Mouse (Mus musculus) embryonic facial prominence, embryonic 11.5 days (tissue): Measurements from ENCODE around the gene Tmem186. TPM values are rescaled to one million over a fixed set of nuclear protein-coding genes. Genes with fewer than 3 reads are reported as not detected.

Source experiments
- ATAC-seq: fragments of 200-750 bp; cut with Nextera tagmentation; replicated peaks from 2 replicates; pipeline ENCODE4 v1.8.0; 2017; ENCODE audit warnings: low read depth; ENCODE audit not compliant: insufficient number of reproducible peaks, low FRiP score, low TSS enrichment
- DNase-seq: peaks from one replicate; pipeline ENCODE4 v3.0.0-alpha.2; 2015; ENCODE audit warnings: low spot score
- H3K27ac ChIP-seq: fragments of 300-500 bp; sonication (generic); replicated peaks from 2 replicates; pipeline ENCODE4 v1.5.1; 2014; ENCODE audit warnings: mild to moderate bottlenecking, low read depth, low read length, control low read depth
- H3K27me3 ChIP-seq: fragments of 300-500 bp; sonication (generic); 2 replicates; pipeline ENCODE4 v1.6.1; 2014; ENCODE audit warnings: mild to moderate bottlenecking, low read length, moderate library complexity, mixed read lengths; ENCODE audit not compliant: control insufficient read depth, insufficient read depth
- H3K36me3 ChIP-seq: fragments of 300-500 bp; sonication (generic); replicated peaks from 2 replicates; pipeline ENCODE4 v1.6.1; 2014; ENCODE audit warnings: low read depth, mild to moderate bottlenecking, low read length, moderate library complexity, mixed read lengths; ENCODE audit not compliant: control insufficient read depth, insufficient read depth
- H3K4me1 ChIP-seq: fragments of 300-500 bp; sonication (generic); 2 replicates; pipeline ENCODE4 v1.6.1; 2014; ENCODE audit warnings: low read length, mixed read lengths; ENCODE audit not compliant: control insufficient read depth, insufficient read depth
- H3K4me2 ChIP-seq: fragments of 300-500 bp; sonication (generic); 2 replicates; pipeline ENCODE4 v1.6.1; 2014; ENCODE audit warnings: low read depth, mild to moderate bottlenecking, control low read depth, low read length, moderate library complexity
- H3K4me3 ChIP-seq: fragments of 300-500 bp; sonication (generic); 2 replicates; pipeline ENCODE4 v1.5.1; 2014; ENCODE audit warnings: low read depth, low read length, control low read depth
- H3K9ac ChIP-seq: fragments of 300-500 bp; sonication (generic); replicated peaks from 2 replicates; pipeline ENCODE4 v1.6.1; 2014; ENCODE audit warnings: mild to moderate bottlenecking, control low read depth, low read length
- H3K9me3 ChIP-seq: fragments of 300-500 bp; sonication (generic); replicated peaks from 2 replicates; pipeline ENCODE4 v1.6.1; 2016; ENCODE audit warnings: mild to moderate bottlenecking, low read length, inconsistent platforms, mixed read lengths; ENCODE audit not compliant: control insufficient read depth
- WGBS: fragments of 180-500 bp; shearing (Covaris S2); extraction: QIAGEN DNeasy Blood & Tissue Kit; methylation state at CpG from one replicate; pipeline ENCODE4 v1.1.7; 2014; 5-methylcytosine and 5-hydroxymethylcytosine counted together
- polyA plus RNA-seq: library from polyadenylated mRNA; unstranded; fragments of >200 nt; fragmentation: Nextera tagmentation; extraction: Ambion mirVana; gene quantifications from 2 replicates; pipeline ENCODE4 v1.2.1, GENCODE M21; 2014

Gene Tmem186
- polyA plus RNA-seq, 1 experiment from 2014 or later, result 17.8 TPM

DNA sequence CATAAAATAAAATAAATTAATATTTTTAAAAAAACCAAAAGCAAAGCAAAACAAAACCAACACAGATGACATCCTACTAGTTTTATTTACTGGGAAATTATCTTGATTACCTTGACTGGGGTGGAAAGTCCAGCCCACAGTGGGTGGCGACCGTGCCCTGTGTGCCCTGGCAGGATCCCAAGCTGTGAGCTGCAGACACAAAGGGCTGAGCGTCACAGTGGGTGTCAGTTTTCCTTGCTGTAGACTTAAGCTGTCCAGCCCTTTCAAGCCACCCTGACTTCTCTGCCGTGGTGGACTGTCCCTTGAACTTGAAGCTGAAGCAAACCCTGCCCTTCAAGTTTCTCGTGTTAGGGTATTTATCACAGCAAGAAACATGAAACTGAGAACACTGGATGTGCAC, 40.5 kb upstream of the Tmem186 start:
- Histone ChIP-seq H3K9me3 (no peaks in the 10 kb centered on the region), H3K9ac (no peak overlapping the region), H3K4me3 (no peak overlapping the region), H3K4me1 (no peaks in the 10 kb centered on the region), H3K27ac (no peak overlapping the region), H3K4me2 (no peak overlapping the region), H3K36me3 (no peaks in the 10 kb centered on the region), H3K27me3 (no peaks in the 10 kb centered on the region)
- DNase-seq (no peak), ATAC-seq (no peak)
- 63% methylated on average over 5 of the region's 5 CpGs for WGBS

DNA sequence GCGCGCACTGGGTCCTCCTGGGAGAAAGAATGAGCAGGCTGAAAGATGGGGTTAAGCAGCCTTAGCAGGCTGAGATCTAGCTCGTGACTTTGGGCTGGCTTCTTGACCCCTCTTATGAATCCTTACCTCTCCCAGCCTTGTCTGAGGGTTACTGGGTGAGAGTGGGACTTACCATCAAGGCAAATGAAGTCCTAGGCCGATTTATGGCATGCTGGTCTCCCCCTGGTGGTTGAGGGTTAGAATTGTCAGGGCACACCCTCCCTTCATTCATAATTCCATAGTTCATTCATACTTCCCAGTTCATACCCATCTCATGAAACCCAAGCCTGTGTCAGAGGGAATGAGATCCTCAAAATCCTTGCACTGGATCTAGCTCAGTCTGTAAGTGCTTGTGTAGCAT, 39.3 kb upstream of the Tmem186 start:
- DNase-seq, result peak; percentile 76

DNA sequence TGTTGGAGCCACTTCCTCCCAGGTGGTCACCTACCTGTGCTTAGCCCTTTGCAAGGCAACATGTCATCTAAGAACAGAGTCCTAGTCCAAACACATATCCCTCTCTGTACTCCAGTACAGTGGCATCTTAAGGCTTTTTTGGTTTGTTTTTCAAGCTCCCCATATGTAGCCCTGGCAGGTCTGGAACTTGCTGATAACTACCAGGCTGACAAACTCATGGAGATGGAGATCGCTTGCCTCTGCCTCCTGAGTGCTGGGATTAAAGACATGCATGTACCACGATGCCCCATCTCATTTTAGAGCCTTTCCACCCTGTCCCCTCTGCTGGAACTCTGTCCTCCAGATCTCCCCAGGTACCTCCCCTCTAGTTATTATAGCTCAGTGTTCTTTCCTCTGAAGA, 38.7 kb upstream of the Tmem186 start:
- H3K9me3 ChIP-seq, result no peaks in the 10 kb centered on the region
- no peak overlapping the region for H3K9ac ChIP-seq
- no peaks in the 10 kb centered on the region for H3K27me3 ChIP-seq
- H3K4me1 ChIP-seq, result no peaks in the 10 kb centered on the region
- no peak overlapping the region for H3K4me3 ChIP-seq
- no peak overlapping the region for H3K4me2 ChIP-seq
- 74% methylated on average over 2 of the region's 2 CpGs for WGBS
- DNase-seq (no peak), ATAC-seq (no peak)
- H3K36me3 ChIP-seq, result no peaks in the 10 kb centered on the region
- no peak overlapping the region for H3K27ac ChIP-seq

More for the DNA sequence above, 39.3 kb upstream of the Tmem186 start:
- WGBS, result 53% methylated on average over 4 of the region's 4 CpGs
- no peaks in the 10 kb centered on the region for H3K27me3 ChIP-seq
- H3K36me3 ChIP-seq, result no peaks in the 10 kb centered on the region
- no peak for ATAC-seq
- no peaks in the 10 kb centered on the region for H3K4me1 ChIP-seq
- H3K4me2 ChIP-seq, result no peak overlapping the region
- H3K9ac ChIP-seq, result no peak overlapping the region; the same call in 1 of the 2 replicates
- no peak overlapping the region for H3K27ac ChIP-seq
- no peak overlapping the region for H3K4me3 ChIP-seq
- no peaks in the 10 kb centered on the region for H3K9me3 ChIP-seq

DNA sequence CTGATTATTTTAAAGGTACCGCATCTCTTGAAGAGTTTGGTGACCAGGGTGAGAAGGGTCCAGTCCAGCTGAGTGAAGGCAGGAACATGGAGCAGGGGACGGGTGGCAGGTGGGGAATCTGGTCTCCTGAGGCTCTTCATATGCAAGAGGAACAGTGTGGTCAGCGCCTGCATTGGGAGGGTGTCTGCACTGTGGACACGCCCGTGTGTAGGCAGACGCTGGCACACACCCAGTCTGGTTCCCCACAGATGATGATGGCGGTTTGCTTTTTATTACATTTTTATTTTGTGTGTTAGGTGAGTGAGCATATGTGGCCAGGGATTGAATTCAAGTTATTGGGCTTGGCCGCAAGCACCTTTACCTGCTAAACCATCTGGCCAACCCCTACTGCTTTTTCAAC, 38.0 kb upstream of the Tmem186 start:
- Histone ChIP-seq H3K4me3 (no peak overlapping the region), H3K27ac (no peak overlapping the region), H3K9ac (no peak overlapping the region), H3K27me3 (no peaks in the 10 kb centered on the region), H3K36me3 (no peaks in the 10 kb centered on the region), H3K9me3 (no peaks in the 10 kb centered on the region), H3K4me1 (no peaks in the 10 kb centered on the region; the same call in 1 of the 2 replicates), H3K4me2 (no peak overlapping the region)
- 85% methylated on average over 8 of the region's 8 CpGs for WGBS
- DNase-seq (no peak), ATAC-seq (no peak)

DNA sequence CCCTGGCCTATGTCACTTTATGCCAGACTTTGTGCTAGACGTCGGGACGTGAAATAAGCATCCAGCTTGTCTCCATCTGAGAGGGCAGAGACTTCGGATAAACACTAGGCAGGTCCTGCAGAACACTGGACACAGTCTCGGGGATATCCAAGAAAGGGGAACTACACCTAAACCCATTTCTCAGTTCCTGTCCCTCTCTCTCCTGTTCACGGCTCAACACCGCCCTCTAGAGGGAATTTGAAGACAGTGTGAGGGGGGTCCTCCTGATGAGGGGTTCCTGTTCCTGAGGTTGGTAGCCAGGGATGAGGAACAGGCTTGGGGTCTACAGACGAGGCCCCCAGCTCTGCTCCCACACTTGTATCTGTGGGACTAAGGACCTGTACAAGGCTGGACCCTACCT, 36.7 kb upstream of the Tmem186 start:
- no peaks in the 10 kb centered on the region; the same call in 1 of the 2 replicates for H3K4me1 ChIP-seq
- no peak overlapping the region for H3K27ac ChIP-seq
- no peaks in the 10 kb centered on the region for H3K36me3 ChIP-seq
- H3K9me3 ChIP-seq, result no peaks in the 10 kb centered on the region
- ATAC-seq, result no peak
- H3K4me2 ChIP-seq, result no peak overlapping the region
- H3K4me3 ChIP-seq, result no peak overlapping the region
- DNase-seq, result peak; percentile 78
- 3% methylated on average over 8 of the region's 8 CpGs for WGBS
- no peak overlapping the region for H3K9ac ChIP-seq
- H3K27me3 ChIP-seq, result no peaks in the 10 kb centered on the region

DNA sequence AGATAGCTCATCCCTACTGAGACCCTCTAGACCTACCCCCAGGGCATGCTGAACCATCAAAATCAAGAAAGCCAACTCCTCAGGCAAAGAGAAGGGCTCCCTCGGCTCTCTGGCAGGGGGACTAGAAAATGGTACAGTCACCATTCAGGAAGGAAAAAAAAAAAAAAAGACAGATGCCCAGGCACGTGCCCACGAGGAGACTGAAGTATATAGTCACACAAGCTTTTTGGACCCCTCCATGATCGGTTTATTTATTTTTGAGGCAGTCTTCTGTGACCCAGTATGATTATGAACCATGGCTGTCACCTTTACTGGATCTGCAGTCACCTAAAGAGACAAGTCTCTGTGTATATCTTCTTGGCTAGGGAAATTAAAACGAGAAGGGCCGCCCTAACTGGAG, 35.8 kb upstream of the Tmem186 start:
- H3K27me3 ChIP-seq, result no peaks in the 10 kb centered on the region
- H3K9me3 ChIP-seq, result no peaks in the 10 kb centered on the region
- H3K4me3 ChIP-seq, result no peak overlapping the region
- no peak for DNase-seq
- H3K27ac ChIP-seq, result no peak overlapping the region
- ATAC-seq, result no peak
- H3K4me2 ChIP-seq, result no peak overlapping the region
- 67% methylated on average over 6 of the region's 6 CpGs for WGBS
- no peaks in the 10 kb centered on the region for H3K36me3 ChIP-seq
- no peaks in the 10 kb centered on the region; the same call in 1 of the 2 replicates for H3K4me1 ChIP-seq
- no peak overlapping the region for H3K9ac ChIP-seq

DNA sequence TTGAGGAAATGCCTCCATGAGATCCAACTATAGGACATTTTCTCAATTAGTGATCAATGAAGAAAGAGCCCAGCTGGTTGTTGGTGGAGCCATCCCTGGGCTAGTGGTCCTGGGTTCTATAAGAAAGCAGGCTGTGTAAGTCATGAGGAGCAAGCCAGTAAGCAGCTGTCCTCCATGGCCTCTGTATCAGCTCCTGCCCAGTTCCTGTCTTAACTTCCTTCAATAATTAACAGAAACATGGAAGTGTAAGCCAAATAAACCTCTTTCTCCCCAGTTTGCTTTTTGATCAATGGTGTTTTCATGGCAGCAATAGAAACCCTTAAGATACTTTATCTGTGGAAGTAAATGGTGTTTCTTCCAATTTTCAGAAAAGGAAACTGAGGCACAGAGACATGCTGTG, 35.3 kb upstream of the Tmem186 start:
- ATAC-seq (no peak), DNase-seq (no peak)
- Histone ChIP-seq H3K36me3 (no peaks in the 10 kb centered on the region), H3K27ac (no peak overlapping the region), H3K9ac (no peak overlapping the region), H3K4me1 (no peaks in the 10 kb centered on the region; the same call in 1 of the 2 replicates), H3K9me3 (no peaks in the 10 kb centered on the region), H3K4me2 (no peak overlapping the region), H3K27me3 (no peaks in the 10 kb centered on the region), H3K4me3 (no peak overlapping the region)

DNA sequence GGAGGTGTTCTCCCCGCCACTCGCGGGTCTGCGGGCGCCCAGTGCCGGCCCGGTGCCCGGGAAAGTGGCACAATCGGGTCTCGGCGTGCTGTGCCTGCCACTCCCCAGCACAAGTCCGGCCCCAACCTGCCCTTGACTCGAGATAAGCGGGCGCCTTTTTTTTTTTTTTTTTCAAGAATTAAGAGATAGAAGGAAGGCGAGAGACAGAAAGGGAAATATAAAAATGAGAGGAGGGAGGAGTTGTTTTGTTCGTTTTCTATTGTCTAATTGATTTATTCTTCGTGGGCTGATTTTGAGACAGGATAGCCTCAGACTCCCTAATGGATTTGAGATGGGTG, 34.8 kb upstream of the Tmem186 start:
- H3K36me3 ChIP-seq, result no peaks in the 10 kb centered on the region
- H3K9me3 ChIP-seq, result no peaks in the 10 kb centered on the region
- no peaks in the 10 kb centered on the region; the same call in 1 of the 2 replicates for H3K4me1 ChIP-seq
- H3K27me3 ChIP-seq, result no peaks in the 10 kb centered on the region
- peak overlapping the region; percentile 61 for H3K4me3 ChIP-seq
- peak overlapping the region; percentile 73 for H3K4me2 ChIP-seq
- WGBS, result 0% methylated on average over 18 of the region's 18 CpGs
- no peak overlapping the region for H3K27ac ChIP-seq
- H3K9ac ChIP-seq, result peak overlapping the region; percentile 50
- no peak for ATAC-seq
- no peak for DNase-seq
